Mouse (Mus musculus): ENCODE data around the gene Kcnn1.
"Not testable (repeated sequence)": the region's sequence is repeated elsewhere in the genome, so short reads cannot be mapped to it uniquely, and the experiment has no call there.

GRCm38 (mm10) chr8:70895571-70896259 lies 32.7 kb upstream of the Kcnn1 start:
- TF ChIP-seq CTCF (IDR thresholded peaks at IDR 0.05; ENCODE audit: extremely low read depth, insufficient read length, insufficient replicate concordance, low read depth, low read length); POLR2A (IDR thresholded peaks at IDR 0.05; ENCODE audit: low read depth, low read length): not testable (repeated sequence)

Measured in small intestine, adult 2 months (tissue).